Mouse (Mus musculus): ENCODE measurements around the gene Lef1. TPM values are rescaled to one million over a fixed set of nuclear protein-coding genes. Genes with fewer than 3 reads are reported as not detected.

Lef1 gene
- polyA plus RNA-seq, 2 experiments: 0.12 to 0.25 TPM

DNA sequence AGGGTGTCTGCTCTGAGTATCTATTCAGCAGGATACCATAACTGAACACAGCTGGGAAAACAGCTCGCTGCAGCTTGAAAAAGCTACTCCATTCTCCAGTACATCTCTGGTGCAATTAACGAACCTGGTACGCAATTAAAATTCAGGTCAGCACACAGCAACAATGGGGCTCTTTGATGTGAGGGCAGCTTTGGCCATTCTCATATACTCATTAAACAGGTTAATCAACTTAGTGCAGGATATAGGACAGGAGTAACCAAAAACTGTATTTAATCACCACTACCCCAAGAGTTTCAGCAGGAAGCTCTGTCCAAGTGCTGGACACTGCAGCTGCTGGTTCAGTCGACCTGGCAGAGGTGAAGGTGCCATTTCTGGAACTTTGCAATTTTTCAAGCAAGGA, 37.6 kb upstream of the Lef1 start:
- Histone ChIP-seq H3K4me3 (ENCODE audit: insufficient read depth in 1 of 2, low read depth in 2 of 2, low read length in 2 of 2) (no peak overlapping the region), H3K36me3 (replicated peaks; ENCODE audit: control insufficient read depth, insufficient read depth, low read depth) (no peaks in the 10 kb centered on the region), H3K27me3 (ENCODE audit: control insufficient read depth, insufficient read depth, low read length) (no peaks in the 10 kb centered on the region), H3K4me1 (replicated peaks; ENCODE audit: control insufficient read depth in 2 of 2, insufficient read depth in 2 of 2, low read length in 1 of 2) (no peaks in the 10 kb centered on the region), H3K9me3 (ENCODE audit: control insufficient read depth, low read length) (no peaks in the 10 kb centered on the region), H3K27ac (no peak overlapping the region), H3K4me2 (ENCODE audit: low read depth) (no peak overlapping the region), H3K9ac (replicated peaks) (no peak overlapping the region)
- ATAC-seq (ENCODE audit: insufficient read depth) (no peak), DNase-seq (ENCODE audit: low read depth in 3 of 3, low spot score in 3 of 3) (no peak)
- TF ChIP-seq EP300 (IDR thresholded peaks at IDR 0.05; ENCODE audit: low read depth) (no peak), CTCF (IDR thresholded peaks at IDR 0.05; ENCODE audit: low read depth) (no peak)
- WGBS (ENCODE audit: insufficient replicate concordance): 60% methylated on average over 4 of the region's 4 CpGs

DNA sequence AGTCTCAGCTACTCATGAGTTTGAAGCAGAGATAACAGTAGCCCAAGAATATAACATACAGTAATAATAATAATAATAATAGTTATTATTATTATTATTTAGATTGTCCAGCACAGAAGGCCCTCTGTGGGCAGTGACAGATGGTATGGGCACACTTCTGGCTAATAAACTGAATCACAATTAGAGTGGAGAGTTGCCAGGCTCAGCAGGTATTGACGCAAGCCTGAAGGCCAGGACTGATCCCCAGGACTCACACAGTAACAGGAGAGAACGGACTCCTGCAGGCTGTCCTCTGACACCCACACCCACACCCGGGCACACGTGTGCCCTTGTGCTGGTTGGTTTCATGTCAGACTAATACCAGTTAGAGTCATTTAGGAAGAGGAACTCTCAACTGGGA, 36.3 kb upstream of the Lef1 start:
- ATAC-seq (ENCODE audit: insufficient read depth): no peak
- DNase-seq (ENCODE audit: low read depth in 3 of 3, low spot score in 3 of 3): no peak
- H3K4me1 ChIP-seq (replicated peaks; ENCODE audit: control insufficient read depth in 2 of 2, insufficient read depth in 2 of 2, low read length in 1 of 2): no peaks in the 10 kb centered on the region
- no peak overlapping the region for H3K4me3 ChIP-seq (ENCODE audit: insufficient read depth in 1 of 2, low read depth in 2 of 2, low read length in 2 of 2)
- no peaks in the 10 kb centered on the region for H3K9me3 ChIP-seq (ENCODE audit: control insufficient read depth, low read length)
- WGBS (ENCODE audit: insufficient replicate concordance): 75% methylated on average over 4 of the region's 4 CpGs
- H3K27ac ChIP-seq: no peak overlapping the region
- no peak overlapping the region for H3K4me2 ChIP-seq (ENCODE audit: low read depth)
- no peaks in the 10 kb centered on the region for H3K36me3 ChIP-seq (replicated peaks; ENCODE audit: control insufficient read depth, insufficient read depth, low read depth)
- no peaks in the 10 kb centered on the region for H3K27me3 ChIP-seq (ENCODE audit: control insufficient read depth, insufficient read depth, low read length)
- H3K9ac ChIP-seq (replicated peaks): no peak overlapping the region
- TF ChIP-seq CTCF (IDR thresholded peaks at IDR 0.05; ENCODE audit: low read depth) (no peak), EP300 (IDR thresholded peaks at IDR 0.05; ENCODE audit: low read depth) (no peak)

DNA sequence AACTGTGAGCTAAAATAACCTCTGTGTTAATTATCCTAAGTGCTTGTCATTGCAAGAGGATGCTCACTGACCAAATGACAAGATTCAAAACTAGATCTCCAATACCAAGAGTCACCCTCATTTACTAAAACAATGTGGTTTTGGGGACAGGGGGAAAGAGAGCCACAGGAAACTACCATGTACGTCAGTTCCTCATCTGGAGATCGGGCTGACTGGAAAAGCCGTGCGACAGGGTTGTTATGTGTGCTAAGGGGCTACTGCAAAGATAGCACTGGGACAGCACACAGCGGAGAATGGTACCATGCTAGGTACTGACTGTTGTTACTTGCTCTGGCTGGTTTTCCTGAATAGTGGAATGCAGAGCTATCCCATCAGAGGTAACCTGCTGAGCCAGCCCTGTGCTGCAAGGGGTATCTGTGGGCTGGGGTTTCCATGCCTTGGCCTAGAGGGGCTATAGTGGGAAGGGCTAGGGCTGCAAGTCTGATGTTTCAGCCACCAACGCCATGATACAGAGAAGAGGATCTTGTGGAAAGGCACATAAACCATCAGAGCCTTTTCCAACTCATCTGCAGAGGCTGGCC, 32.1 kb upstream of the Lef1 start:
- Histone ChIP-seq H3K27me3 (ENCODE audit: control insufficient read depth, insufficient read depth, low read length) (no peaks in the 10 kb centered on the region), H3K27ac (no peak overlapping the region), H3K4me2 (ENCODE audit: low read depth) (no peak overlapping the region), H3K4me1 (replicated peaks; ENCODE audit: control insufficient read depth in 2 of 2, insufficient read depth in 2 of 2, low read length in 1 of 2) (no peaks in the 10 kb centered on the region), H3K9ac (replicated peaks) (no peak overlapping the region), H3K36me3 (replicated peaks; ENCODE audit: control insufficient read depth, insufficient read depth, low read depth) (no peaks in the 10 kb centered on the region), H3K4me3 (ENCODE audit: insufficient read depth in 1 of 2, low read depth in 2 of 2, low read length in 2 of 2) (no peak overlapping the region), H3K9me3 (ENCODE audit: control insufficient read depth, low read length) (no peaks in the 10 kb centered on the region)
- DNase-seq (ENCODE audit: low read depth in 3 of 3, low spot score in 3 of 3) (no peak), ATAC-seq (ENCODE audit: insufficient read depth) (no peak)
- 18% methylated on average over 6 of the region's 6 CpGs for WGBS (ENCODE audit: insufficient replicate concordance)
- TF ChIP-seq EP300 (IDR thresholded peaks at IDR 0.05; ENCODE audit: low read depth) (no peak), CTCF (IDR thresholded peaks at IDR 0.05; ENCODE audit: low read depth) (no peak)

DNA sequence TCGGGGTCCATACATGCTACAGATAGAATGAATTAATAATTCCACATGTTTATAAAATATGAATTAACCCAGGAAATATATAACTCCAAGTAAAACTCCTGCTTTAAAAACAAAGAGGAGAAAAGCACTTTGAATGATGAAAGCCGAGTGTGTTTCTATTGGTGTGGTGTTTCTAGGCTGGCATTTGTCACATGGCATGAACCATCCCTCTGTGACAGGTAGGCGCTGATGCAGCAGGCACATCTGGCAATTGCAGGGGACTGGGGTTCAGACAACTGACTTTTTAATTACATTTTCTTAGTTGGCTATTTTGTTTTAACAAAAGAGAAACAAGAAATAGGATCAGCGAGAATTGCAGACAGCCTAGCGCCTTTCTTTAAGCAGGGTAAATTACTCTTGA, 31.6 kb upstream of the Lef1 start:
- H3K27ac ChIP-seq: no peak overlapping the region
- no peak for TF ChIP-seq EP300 (IDR thresholded peaks at IDR 0.05; ENCODE audit: low read depth)
- TF ChIP-seq CTCF (IDR thresholded peaks at IDR 0.05; ENCODE audit: low read depth): no peak
- no peaks in the 10 kb centered on the region for H3K36me3 ChIP-seq (replicated peaks; ENCODE audit: control insufficient read depth, insufficient read depth, low read depth)
- H3K4me1 ChIP-seq (replicated peaks; ENCODE audit: control insufficient read depth in 2 of 2, insufficient read depth in 2 of 2, low read length in 1 of 2): no peaks in the 10 kb centered on the region
- no peaks in the 10 kb centered on the region for H3K27me3 ChIP-seq (ENCODE audit: control insufficient read depth, insufficient read depth, low read length)
- H3K4me3 ChIP-seq (ENCODE audit: insufficient read depth in 1 of 2, low read depth in 2 of 2, low read length in 2 of 2): no peak overlapping the region
- no peaks in the 10 kb centered on the region for H3K9me3 ChIP-seq (ENCODE audit: control insufficient read depth, low read length)
- no peak overlapping the region for H3K4me2 ChIP-seq (ENCODE audit: low read depth)
- ATAC-seq (ENCODE audit: insufficient read depth) (no peak), DNase-seq (ENCODE audit: low read depth in 3 of 3, low spot score in 3 of 3) (no peak)
- WGBS (ENCODE audit: insufficient replicate concordance): 54% methylated on average over 5 of the region's 5 CpGs
- no peak overlapping the region for H3K9ac ChIP-seq (replicated peaks)

DNA sequence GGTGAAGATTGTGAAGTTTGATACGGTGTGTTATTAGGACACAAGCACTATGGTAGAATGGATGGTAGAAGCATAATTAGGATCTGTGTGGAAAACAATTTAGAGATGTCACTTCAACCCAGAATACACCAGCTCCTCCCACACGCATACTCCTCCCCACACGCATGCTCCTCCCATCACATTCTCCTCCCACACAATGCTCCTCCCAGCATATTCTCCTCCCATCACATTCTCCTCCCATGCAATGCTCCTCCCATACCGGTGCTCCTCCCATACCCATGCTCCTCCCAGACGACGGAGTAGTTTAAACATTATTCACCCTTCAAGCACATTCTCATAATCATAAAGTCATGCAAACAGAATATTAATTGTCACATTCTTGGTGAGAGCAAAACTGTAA, 26.5 kb upstream of the Lef1 start:
- TF ChIP-seq EP300 (IDR thresholded peaks at IDR 0.05; ENCODE audit: low read depth) (no peak), CTCF (IDR thresholded peaks at IDR 0.05; ENCODE audit: low read depth) (no peak)
- H3K4me2 ChIP-seq (ENCODE audit: low read depth): no peak overlapping the region
- H3K9ac ChIP-seq (replicated peaks): no peak overlapping the region
- no peaks in the 10 kb centered on the region for H3K9me3 ChIP-seq (ENCODE audit: control insufficient read depth, low read length)
- 54% methylated on average over 6 of the region's 6 CpGs for WGBS (ENCODE audit: insufficient replicate concordance)
- H3K27me3 ChIP-seq (ENCODE audit: control insufficient read depth, insufficient read depth, low read length): peaks cover 5% of the 10 kb centered on the region
- no peak overlapping the region for H3K27ac ChIP-seq
- H3K4me1 ChIP-seq (replicated peaks; ENCODE audit: control insufficient read depth in 2 of 2, insufficient read depth in 2 of 2, low read length in 1 of 2): no peaks in the 10 kb centered on the region
- DNase-seq (ENCODE audit: low read depth in 3 of 3, low spot score in 3 of 3) (no peak), ATAC-seq (ENCODE audit: insufficient read depth) (no peak)
- H3K36me3 ChIP-seq (replicated peaks; ENCODE audit: control insufficient read depth, insufficient read depth, low read depth): no peaks in the 10 kb centered on the region
- H3K4me3 ChIP-seq (ENCODE audit: insufficient read depth in 1 of 2, low read depth in 2 of 2, low read length in 2 of 2): no peak overlapping the region

Data from liver, embryonic 14.5 days (tissue).